Mouse (Mus musculus) hindbrain, postnatal 0 days (tissue): ENCODE measurements around the gene Xpo4. TPM values are rescaled to one million over a fixed set of nuclear protein-coding genes. Genes with fewer than 3 reads are reported as not detected.

Experiments used
- ATAC-seq: fragments of 200-750 bp; cut with Nextera tagmentation; 2 replicates; pipeline ENCODE4 v1.8.0; 2017; ENCODE audit warnings: mild to moderate bottlenecking, moderate TSS enrichment, moderate library complexity
- DNase-seq: peaks from one replicate; pipeline ENCODE4 v3.0.0-alpha.2; 2015; ENCODE audit warnings: low spot score
- H3K27ac ChIP-seq: fragments of 300-500 bp; sonication (generic); 2 replicates; pipeline ENCODE4 v1.5.1; 2014; ENCODE audit warnings: mild to moderate bottlenecking
- H3K27me3 ChIP-seq: fragments of 300-500 bp; sonication (generic); 2 replicates; pipeline ENCODE4 v1.6.1; 2014; ENCODE audit warnings: low read length, mixed read lengths; ENCODE audit not compliant: insufficient read depth
- H3K36me3 ChIP-seq: fragments of 300-500 bp; sonication (generic); 2 replicates; pipeline ENCODE4 v1.6.1; 2014; ENCODE audit warnings: low read length, mixed read lengths; ENCODE audit not compliant: insufficient read depth
- H3K4me1 ChIP-seq: fragments of 300-500 bp; sonication (generic); 2 replicates; pipeline ENCODE4 v1.6.1; 2014; ENCODE audit warnings: antibody characterized with exemption, low read length, mixed read lengths; ENCODE audit not compliant: insufficient read depth
- H3K4me2 ChIP-seq: fragments of 300-500 bp; sonication (generic); 2 replicates; pipeline ENCODE4 v1.6.1; 2014; ENCODE audit warnings: low read depth, mild to moderate bottlenecking, low read length, moderate library complexity, mixed read lengths
- H3K4me3 ChIP-seq: fragments of 300-500 bp; sonication (generic); 2 replicates; pipeline ENCODE4 v1.5.1; 2014; ENCODE audit warnings: low read length
- H3K9ac ChIP-seq: fragments of 300-500 bp; sonication (generic); replicated peaks from 2 replicates; pipeline ENCODE4 v1.6.1; 2014; ENCODE audit warnings: mild to moderate bottlenecking, low read length, moderate library complexity, mixed read lengths
- H3K9me3 ChIP-seq: fragments of 300-500 bp; sonication (generic); 2 replicates; pipeline ENCODE4 v1.6.1; 2016; ENCODE audit warnings: low read length, mixed read lengths
- CTCF ChIP-seq: IDR thresholded peaks from 2 replicates; pipeline ENCODE4 v1.5.1; 2016; ENCODE audit warnings: antibody characterized with exemption, control low read depth, low read depth
- WGBS: fragments of 180-500 bp; shearing (Covaris S2); extraction: QIAGEN DNeasy Blood & Tissue Kit; methylation state at CpG from one replicate; pipeline ENCODE4 v1.1.7; 2014; 5-methylcytosine and 5-hydroxymethylcytosine counted together
- polyA plus RNA-seq: library from polyadenylated mRNA; unstranded; fragments of >200 nt; fragmentation: Nextera tagmentation; extraction: Ambion mirVana; gene quantifications from 2 replicates; pipeline ENCODE4 v1.2.1, GENCODE M21; 2015
- total RNA-seq: library from RNA; depleted of rRNA; stranded (reverse); fragments of >200 nt; gene quantifications from 2 replicates; pipeline ENCODE4 v1.2.3, GENCODE M21; 2014

The Xpo4 gene
- total and polyA plus RNA-seq, 2 experiments from 2014 or later, result 10.1 to 12.4 TPM

GRCm38 (mm10) chr14:57617675-57618074 is 47.6 kb downstream of the Xpo4 start:
- no peak overlapping the region for H3K9ac ChIP-seq
- H3K36me3 ChIP-seq, result no peaks in the 10 kb centered on the region
- H3K4me3 ChIP-seq, result no peak overlapping the region
- ATAC-seq, result no peak
- no peaks in the 10 kb centered on the region for H3K9me3 ChIP-seq
- no peak for DNase-seq
- H3K4me1 ChIP-seq, result 0 out of 2 replicates have a peak, but pooled peaks cover 3% of the 10 kb centered on the region
- no peaks in the 10 kb centered on the region for H3K27me3 ChIP-seq
- TF ChIP-seq CTCF, result no peak
- no peak overlapping the region for H3K4me2 ChIP-seq
- H3K27ac ChIP-seq, result no peak overlapping the region
- 98% methylated on average over 1 of the region's 1 CpGs for WGBS

- no peak for DNase-seq
- Histone ChIP-seq H3K4me2 (no peak overlapping the region), H3K4me1 (0 out of 2 replicates have a peak, but pooled peaks cover 3% of the 10 kb centered on the region), H3K27ac (no peak overlapping the region), H3K9me3 (no peaks in the 10 kb centered on the region), H3K36me3 (no peaks in the 10 kb centered on the region), H3K4me3 (no peak overlapping the region), H3K27me3 (no peaks in the 10 kb centered on the region), H3K9ac (no peak overlapping the region)
- TF ChIP-seq CTCF, result 0 out of 2 replicates have a peak, but pooled peaks have one; percentile 1
- ATAC-seq, result no peak
- 59% methylated on average over 6 of the region's 6 CpGs for WGBS
These were observed 48.8 kb downstream of the Xpo4 start for GRCm38 (mm10) chr14:57616339-57616965.

- Histone ChIP-seq H3K4me1 (0 out of 2 replicates have a peak, but pooled peaks cover 3% of the 10 kb centered on the region), H3K4me2 (no peak overlapping the region), H3K36me3 (no peaks in the 10 kb centered on the region), H3K4me3 (no peak overlapping the region), H3K27ac (no peak overlapping the region), H3K9ac (no peak overlapping the region), H3K9me3 (no peaks in the 10 kb centered on the region), H3K27me3 (no peaks in the 10 kb centered on the region)
- ATAC-seq (no peak), DNase-seq (no peak)
- WGBS, result 78% methylated on average over 6 of the region's 6 CpGs
- no peak for TF ChIP-seq CTCF
These were observed 49.4 kb downstream of the Xpo4 start for GRCm38 (mm10) chr14:57615828-57616227.

GRCm38 (mm10) chr14:57611034-57611433 is 54.2 kb downstream of the Xpo4 start:
- no peaks in the 10 kb centered on the region for H3K27me3 ChIP-seq
- H3K9me3 ChIP-seq, result no peaks in the 10 kb centered on the region
- no peaks in the 10 kb centered on the region for H3K36me3 ChIP-seq
- DNase-seq, result no peak
- TF ChIP-seq CTCF, result no peak
- no peak for ATAC-seq
- no peak overlapping the region for H3K4me3 ChIP-seq
- no peak overlapping the region for H3K27ac ChIP-seq
- no peak overlapping the region for H3K9ac ChIP-seq
- H3K4me2 ChIP-seq, result no peak overlapping the region
- peaks cover 5% of the 10 kb centered on the region; the same call in 1 of the 2 replicates for H3K4me1 ChIP-seq
- 63% methylated on average over 2 of the region's 2 CpGs for WGBS

GRCm38 (mm10) chr14:57609816-57610329 is 55.4 kb downstream of the Xpo4 start:
- Histone ChIP-seq H3K36me3 (no peaks in the 10 kb centered on the region), H3K27ac (no peak overlapping the region), H3K9me3 (no peaks in the 10 kb centered on the region), H3K9ac (no peak overlapping the region), H3K4me1 (peaks cover 5% of the 10 kb centered on the region; the same call in 1 of the 2 replicates), H3K27me3 (no peaks in the 10 kb centered on the region), H3K4me2 (no peak overlapping the region), H3K4me3 (no peak overlapping the region)
- no peak for TF ChIP-seq CTCF
- DNase-seq (no peak), ATAC-seq (no peak)
- 81% methylated on average over 4 of the region's 4 CpGs for WGBS

GRCm38 (mm10) chr14:57607500-57607899 is 57.7 kb downstream of the Xpo4 start:
- WGBS, result 9% methylated on average over 1 of the region's 1 CpGs

More at GRCm38 (mm10) chr14:57607500-57607899, 57.7 kb downstream of the Xpo4 start:
- TF ChIP-seq CTCF, result no peak
- Histone ChIP-seq H3K4me2 (no peak overlapping the region), H3K36me3 (peaks cover 8% of the 10 kb centered on the region), H3K4me1 (peaks cover 5% of the 10 kb centered on the region; the same call in 1 of the 2 replicates), H3K4me3 (no peak overlapping the region), H3K27me3 (no peaks in the 10 kb centered on the region), H3K9me3 (no peaks in the 10 kb centered on the region), H3K9ac (no peak overlapping the region), H3K27ac (no peak overlapping the region)
- DNase-seq (peak; percentile 88), ATAC-seq (peak; percentile 85)
